Mouse (Mus musculus) T-cell, adult 2 months (primary cell): Measurements from ENCODE around the gene Dlg4.

Experiments
- DNase-seq: peaks from one replicate; pipeline ENCODE4 v3.0.0; 2022; ENCODE audit warnings: low spot score

The Dlg4 gene

DNA sequence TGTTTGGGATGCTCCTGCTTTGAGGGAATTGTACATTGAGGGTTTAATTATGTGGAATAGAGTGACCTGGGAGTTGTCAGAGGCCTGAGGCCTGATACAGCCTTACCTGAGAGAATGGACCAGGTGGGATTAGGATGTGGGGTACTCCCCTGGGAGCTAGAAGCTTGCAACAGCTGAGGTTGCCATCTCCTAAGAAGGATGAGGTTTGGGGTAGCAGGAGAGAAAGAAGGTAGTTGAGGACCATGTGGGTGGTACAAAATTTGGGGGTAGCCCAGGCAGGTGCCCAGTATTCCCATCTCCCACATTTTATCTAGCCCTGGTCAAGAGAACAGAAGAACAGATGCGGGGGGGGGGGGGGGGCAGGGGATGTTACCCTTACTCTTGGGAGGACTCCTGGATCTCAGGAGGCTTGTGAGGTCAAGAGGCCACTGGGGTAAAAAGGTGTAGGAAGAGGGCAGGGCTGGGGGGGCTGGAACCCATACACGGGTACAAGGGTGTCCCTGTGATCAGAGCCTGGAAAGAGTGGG lies 2.8 kb downstream of the Dlg4 start:
- DNase-seq = no peak

DNA sequence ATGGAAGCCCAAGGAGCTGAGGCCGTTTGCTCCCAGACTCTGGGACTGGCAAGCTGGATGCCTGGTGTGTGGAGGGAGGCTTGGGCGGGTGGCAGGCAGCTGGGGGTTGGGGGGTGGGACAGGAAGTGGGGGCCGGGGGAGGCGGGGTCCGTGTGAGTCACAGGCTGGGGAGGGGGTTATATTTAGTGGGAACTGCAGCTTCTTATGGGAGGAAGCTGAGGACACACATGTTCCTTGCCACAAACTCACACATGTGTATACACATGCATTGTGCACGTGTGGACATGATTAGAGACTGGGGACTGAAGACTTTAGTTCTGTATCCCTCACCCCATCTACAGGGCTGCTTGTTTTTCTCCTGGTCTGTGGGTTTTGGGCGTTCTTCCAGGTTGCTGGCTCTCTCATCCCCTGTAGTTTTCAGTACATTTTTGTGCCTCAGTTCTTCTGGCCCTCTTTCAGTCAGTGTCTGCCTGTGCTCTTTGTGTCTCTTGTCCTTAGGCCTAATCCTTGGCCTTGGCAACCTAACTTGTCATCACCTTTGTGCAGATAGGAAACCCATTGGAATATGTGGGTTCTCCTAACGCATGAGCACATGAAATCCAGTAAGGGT lies 3.4 kb downstream of the Dlg4 start:
- no peak for DNase-seq

DNA sequence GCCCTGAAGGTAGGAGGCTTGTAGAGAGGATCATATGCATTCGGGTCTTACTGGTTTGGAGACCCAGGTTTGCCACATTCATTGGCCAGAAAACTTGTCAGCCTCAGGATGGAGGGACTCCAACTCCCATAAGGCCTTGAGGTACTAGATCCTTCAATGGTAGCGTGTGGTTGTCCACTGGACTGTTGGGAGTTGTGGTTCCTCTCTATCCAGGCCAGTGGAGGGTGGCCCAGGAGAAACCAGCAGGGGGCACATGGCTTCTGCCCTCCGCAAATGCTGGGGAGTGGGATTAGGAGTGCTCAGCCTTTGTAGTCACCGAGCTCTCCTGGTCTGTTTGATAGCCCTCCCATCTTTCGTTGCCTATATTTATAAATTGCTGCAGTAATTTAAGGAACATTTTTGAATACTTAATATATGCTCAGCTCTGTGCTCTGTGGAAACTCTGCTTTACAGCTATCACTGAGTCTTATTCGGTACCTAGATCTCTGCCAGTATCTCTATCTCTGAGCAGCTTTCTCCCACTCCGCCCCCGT lies 4.1 kb downstream of the Dlg4 start:
- peak; percentile 73 for DNase-seq

DNA sequence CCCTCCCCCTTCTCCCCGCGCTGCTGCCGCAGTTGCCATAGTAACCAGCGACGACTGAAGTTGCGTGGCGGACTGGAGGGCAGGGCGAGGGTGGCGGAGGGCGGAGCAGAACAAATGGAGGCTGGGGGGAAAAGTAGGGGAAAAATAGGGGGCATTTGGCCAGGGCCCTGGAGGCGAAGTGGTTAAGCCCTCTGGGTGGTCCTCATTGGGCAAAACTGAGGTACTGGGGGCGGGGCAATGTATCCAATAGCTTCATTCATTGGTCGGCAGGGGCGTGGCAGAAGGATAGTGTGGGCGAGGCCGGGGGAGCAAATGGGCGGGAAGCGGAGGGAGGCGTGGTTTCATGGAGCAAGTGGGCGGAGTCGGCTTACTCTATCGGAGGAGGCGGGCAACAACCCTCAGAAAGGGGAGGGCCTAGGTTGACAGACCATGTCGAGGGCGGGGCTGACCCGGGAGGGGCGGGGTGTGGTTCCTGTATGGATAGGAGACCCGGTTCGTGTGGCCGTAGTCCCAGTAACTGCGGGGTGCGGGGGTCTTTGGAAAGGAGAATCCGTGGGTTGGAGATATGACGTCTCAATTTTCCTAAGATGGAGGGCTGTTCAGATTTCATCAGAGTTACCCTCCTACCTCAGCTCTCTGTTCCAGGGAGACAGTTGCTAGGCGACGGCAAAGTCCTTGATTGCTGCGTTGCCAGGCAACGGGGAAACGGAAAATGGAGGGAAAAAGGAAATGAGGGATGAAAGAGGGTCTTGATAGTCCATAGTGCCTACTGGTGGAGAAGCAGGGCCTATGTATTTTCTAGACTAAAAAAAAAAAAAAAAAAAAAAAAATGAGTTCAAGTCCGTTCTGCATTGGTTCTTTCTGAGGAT lies 4.8 kb downstream of the Dlg4 start:
- peak; percentile 92 for DNase-seq

DNA sequence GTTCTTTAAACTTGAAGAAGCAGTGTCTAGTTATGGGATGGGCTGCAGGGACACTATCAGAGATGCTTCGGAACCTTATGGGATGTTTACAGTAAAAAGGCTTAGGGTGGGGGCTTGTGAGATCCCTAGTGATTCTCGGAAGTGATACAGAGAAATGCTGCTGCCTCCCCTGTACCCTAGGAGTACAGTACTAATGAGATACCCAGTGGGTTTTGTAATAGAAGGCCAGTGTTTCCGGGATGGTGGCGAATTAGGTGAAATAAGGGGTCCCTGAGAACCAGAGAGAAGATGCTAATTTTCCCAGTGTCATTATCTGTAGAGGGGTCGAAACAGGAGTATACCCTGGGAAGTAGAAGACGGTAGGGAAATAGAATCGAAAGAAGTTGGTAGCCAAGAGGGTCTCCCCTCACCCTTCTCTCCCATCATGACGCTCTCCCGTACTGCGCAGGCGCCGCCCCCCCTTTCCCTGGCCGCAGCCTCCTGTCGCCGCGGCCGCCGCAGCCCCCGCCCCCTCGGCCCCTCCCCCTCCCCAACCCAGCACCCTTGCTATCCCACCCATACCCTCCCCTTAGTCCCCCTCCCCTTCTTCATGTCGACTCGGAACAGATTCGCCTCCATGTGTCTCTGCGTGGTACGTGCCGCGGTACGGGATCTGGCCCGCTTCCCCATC lies 6.9 kb downstream of the Dlg4 start:
- DNase-seq = no peak

DNA sequence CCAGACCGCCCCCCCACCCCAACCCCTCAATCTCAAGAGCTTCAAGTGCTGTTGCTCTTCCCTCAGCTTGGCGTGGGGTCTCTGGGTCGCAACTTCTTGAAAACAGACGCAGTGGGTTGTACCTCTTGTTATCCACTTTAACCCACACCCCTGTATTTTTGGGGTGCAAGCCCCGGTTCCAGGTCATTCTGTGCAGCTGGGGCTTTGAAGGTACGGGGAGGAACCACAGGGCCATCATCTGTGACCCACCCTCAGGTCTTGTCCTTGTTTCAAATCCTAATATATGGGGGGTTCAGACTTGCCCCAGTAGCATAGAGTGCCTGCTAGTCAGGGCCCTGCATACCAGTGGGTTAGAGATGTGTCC lies 7.4 kb downstream of the Dlg4 start:
- no peak for DNase-seq

DNA sequence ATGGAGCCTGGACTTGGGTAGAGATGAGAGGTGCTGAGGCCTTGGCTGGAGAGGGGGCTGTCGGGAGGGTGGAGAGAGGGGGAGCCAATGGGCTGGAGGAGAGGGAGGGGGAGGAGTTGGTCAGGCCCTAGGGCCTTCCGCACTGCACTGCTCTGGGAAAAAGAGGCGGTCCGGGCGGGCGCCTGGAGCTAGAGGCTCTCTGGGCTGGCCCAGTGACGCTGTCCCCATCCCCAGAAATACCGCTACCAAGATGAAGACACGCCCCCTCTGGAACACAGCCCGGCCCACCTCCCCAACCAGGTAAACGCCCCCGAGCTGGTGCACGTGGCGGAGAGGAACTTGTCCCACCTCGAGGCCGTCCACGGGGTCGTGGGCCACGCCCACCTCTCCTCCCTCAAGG lies 9.9 kb downstream of the Dlg4 start:
- DNase-seq = no peak

DNA sequence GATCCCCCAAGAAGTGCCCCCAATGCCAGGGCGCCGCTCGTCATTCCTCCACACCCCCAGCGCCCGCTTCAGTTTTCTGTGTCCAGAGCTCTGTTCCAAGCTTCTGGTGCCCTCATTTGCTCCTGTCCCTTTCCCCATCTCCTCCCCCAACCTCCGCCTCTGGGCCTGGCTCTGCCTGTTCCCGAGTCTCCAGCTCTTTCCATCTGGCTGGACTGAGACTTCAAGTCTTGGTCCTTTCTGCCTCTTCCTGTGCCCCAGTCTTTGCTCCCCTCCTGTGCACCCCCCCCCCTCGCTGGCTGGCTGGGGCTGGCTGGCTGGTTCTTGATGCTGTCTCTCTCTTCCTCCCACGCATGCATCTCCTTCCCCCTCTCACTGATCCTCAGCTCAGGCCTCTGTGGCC lies 10.7 kb downstream of the Dlg4 start:
- peak; percentile 50 for DNase-seq

DNA sequence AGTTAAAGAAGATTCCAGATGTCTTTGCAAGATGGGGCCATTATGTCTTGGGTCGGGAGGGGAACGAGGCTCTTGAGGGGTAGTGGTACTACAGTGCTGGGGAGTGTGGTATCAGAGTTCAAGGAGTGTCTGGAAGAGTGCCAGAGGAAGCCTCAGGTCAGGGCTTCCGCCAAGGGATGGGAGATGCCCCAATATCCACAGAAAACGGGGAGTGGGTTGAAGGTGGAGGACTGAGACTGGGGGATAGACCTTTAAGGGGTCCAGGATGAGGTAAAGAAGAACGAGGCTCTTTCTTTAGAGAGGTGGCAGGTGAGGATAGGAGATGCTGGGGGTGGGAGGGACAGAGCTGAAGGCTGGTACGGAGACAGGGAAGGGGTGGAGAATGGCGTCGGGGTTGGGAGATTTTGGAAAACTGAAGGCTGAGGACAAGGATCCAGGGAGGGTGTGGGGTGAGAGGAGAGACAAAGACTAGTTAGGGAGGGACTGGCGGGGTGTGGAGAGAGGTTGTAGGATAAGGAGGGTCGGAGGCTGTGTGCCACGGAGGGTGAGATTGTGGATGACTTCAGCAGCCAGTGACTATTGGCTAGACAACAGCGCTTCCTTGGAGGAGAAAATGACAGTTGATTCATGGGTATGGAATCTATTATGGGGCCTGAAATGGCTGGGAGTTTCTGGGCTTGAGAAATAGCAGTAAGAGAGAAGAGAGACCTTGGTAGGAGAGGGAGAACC lies 11.8 kb downstream of the Dlg4 start:
- no peak for DNase-seq

DNA sequence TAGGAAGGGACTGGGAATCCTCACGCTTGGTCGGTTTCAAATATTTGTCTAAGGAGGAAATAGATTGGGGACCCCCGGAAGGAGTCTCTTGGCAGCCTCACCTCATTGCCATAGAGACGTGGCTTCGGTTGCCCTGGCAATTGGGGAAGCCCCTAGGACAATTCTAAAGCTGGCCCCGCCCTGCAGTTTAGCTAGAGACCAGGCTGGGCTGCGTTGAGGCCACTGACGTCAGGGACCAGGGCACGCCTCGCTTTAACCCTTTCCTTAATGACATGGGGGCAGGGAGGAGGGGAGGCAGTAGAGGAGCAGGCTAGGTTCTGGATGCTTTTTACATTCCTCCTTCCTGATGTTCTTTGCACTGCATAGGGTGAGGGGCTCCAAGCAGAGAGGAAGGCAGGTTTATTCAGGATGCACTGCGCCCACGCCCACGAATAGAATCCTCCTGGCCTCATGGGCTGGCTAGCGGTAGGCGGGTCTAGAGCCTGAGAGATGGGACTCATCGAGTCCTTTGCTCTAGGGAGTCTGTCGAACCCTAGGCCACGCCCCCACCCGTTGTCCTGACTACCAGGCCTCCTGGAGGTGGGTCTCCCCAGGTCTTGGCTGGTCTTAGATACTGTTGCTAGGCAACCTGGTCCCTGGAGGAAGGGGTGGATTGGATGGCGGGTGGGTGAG lies 12.5 kb downstream of the Dlg4 start:
- DNase-seq = peak; percentile 93

DNA sequence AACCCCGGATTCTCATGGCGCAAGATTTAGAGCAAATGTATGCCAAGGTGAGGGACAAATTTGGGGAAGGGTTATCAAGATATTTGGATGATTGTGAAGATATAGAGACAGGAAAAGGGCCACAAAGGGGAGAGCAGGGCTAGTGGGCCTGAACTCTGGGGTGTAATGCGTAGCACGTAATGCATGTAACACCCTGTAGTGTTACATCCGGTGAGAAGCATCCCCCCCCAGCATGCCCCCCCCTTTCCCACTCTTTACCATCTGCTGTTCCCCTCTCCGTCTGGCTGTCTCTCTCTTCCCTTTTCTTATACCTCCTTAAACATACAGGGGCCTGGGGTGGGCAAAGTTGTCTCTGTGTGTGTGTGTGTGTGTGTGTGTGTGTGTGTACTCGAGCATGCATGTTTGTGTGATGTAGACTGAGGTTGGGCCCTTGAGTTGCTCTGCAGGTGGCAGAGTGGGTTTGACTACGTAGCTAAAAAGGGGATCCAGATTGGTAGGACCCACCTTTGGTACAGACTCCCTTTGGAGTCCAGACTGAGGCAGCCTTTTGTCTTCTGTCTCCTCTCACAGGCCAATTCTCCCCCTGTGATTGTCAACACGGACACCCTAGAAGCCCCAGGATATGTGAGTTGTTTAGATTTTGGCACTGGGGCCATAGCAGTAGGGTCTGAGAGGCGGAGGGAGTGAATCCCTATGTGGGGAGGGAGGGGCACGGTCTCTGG lies 13.2 kb downstream of the Dlg4 start:
- DNase-seq = no peak

DNA sequence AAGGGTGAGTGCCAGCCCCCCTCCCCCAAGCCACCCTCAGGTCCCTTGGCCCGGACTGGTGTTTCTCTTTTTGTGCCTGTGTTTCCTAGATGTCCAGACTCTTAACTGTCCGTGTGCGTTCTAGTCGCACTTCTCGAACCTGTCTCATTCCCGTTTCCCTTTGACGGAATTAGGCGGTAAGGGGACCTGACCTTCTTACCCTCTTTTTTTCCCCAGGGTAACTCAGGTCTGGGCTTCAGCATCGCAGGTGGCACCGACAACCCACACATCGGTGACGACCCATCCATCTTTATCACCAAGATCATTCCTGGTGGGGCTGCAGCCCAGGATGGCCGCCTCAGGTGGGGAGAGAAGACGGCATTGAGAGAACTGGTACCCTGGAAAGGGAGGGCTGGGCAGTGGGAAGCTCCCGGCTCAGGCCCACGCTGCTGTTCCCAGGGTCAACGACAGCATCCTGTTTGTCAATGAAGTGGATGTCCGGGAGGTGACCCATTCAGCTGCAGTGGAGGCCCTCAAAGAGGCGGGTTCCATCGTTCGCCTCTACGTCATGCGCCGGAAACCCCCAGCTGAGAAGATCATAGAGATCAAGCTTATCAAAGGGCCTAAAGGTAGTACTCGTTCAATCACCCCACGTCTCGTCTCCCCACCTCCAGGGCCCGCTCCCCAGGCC lies 14.0 kb downstream of the Dlg4 start:
- DNase-seq = no peak

DNA sequence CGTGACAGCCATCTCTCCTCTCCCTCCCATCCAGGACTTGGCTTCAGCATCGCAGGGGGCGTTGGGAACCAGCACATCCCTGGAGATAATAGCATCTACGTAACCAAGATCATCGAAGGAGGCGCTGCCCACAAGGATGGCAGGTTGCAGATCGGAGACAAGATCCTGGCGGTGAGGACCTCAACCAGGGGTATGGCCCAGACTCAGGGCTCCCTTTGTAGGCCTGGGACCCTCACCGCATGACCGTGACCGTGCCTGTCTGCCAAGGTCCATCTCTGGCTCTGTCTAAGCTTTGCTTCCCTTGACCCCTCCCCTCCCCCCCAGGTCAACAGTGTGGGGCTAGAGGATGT lies 14.6 kb downstream of the Dlg4 start:
- DNase-seq = no peak

DNA sequence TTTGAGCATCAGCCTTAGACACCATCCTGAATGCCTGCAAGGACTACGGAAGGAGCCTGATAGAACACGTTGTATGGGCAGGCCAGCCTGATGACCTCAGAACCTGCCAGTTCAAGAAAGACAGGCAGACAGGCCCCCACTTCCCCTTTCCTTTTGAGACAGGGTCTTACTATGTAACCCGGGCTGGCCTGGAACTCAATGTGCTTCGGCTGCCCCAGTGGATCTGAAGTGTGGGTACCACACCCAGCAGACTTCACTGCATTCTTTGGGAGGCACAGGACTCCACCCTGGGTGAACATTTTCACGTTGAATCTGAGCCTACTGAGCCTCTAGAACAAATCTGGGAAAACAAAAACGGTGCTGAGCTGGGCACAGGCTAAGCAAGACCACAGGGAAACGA lies 21.4 kb downstream of the Dlg4 start:
- no peak for DNase-seq

DNA sequence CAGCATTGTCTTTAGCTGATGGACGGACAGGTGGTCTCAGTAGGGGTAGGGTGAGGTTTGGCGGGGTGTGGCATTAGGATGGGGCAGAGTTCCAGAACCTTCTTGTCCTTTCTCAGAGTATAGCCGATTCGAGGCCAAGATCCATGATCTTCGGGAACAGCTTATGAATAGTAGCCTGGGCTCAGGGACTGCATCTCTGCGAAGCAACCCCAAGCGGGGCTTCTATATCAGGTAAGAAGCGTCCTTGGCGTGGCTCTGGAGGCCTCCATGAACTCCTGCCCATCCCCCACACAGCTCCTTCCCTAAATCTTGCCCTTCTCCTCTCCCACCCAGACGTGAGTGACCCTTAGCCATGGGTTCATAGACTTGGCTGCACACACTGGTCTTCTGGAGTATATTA lies 22.9 kb downstream of the Dlg4 start:
- no peak for DNase-seq

DNA sequence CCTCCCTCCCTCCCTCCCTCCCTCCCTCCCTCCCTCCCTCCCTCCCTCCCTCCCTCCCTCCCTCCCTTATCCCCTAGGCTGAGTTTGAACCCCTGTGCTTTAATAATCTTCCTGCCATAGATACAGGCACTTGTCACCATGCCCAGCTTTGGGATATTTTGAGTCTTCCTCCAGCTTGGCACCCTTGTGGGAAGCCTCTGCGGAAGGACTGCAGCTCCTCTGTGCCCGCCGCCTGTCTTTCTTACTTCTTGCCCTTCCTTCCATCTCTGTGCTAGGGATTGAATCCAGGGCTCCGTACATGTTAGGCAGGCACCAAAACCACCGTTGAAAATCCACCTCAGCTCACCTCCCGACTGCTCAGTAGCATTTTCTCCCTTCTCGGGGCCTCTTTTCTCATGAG lies 23.4 kb downstream of the Dlg4 start:
- DNase-seq = no peak

DNA sequence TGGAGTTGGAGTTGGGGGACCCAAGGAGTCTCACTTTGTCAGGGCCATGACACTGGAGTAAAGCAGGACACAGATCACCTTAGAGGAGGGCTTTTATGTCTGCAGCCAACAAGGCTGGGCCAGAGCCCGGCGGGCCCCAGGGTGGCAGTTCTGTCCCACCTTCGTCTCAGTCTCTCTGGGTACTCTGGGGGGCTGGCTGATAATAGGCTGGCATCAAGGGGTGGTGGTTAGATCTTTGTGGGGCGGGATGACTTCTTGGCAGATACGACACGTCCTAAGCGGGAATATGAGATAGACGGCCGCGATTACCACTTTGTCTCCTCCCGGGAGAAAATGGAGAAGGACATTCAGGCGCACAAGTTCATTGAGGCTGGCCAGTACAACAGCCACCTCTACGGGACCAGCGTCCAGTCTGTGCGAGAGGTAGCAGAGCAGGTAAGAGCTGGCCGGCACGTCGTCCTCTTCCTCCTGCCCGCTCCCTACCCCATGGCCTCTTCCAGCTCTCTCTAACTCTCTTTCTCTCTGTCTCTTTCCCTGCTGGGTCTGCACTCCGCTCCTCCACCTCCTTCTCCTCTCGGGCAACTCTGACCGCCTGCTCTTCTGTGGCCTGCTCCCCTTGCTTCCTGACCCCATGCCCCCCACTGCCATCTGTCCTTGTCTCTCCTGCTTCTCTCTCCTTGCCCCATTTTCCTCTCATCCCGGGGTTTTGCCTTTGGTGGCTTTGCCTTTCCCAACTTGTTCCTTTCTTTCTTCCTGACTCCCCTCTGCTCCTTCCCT lies 25.8 kb downstream of the Dlg4 start:
- no peak for DNase-seq

DNA sequence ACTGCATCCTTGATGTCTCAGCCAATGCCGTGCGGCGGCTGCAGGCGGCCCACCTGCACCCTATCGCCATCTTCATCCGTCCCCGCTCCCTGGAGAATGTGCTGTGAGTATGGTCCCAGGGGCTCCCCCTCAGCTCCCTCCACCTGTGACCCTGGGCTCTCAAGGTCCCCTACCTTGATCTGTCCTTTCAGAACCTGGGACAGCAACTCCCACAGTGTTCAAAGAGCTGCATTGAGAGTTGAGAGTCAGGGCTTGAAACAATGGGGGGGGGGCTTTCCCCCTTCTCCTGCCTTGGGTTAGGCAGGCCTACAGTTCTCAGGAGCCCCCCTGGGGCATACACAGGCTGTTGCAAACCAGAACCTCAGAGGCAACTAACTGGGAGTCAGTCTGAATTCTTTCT lies 26.9 kb downstream of the Dlg4 start:
- DNase-seq = no peak

DNA sequence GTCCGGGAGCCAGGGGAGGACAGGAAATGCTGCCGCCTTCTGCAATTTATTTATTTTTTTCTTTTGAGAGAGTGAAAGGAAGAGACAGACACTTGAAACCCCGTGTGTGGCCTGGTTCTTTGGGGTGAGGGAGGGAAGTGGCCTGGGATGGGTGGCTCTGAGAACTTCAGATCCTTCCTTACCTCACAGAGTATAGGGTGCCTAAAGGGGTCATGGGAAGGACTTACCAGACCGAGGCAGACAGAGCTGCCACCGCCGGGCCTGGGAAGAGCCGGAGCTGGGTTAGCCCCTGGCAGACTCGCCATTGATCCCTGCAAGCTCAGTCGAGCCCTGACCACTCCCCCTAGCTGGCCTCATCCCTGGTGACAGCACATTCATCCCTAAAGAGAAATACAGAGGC lies 28.7 kb downstream of the Dlg4 start:
- DNase-seq = no peak

DNA sequence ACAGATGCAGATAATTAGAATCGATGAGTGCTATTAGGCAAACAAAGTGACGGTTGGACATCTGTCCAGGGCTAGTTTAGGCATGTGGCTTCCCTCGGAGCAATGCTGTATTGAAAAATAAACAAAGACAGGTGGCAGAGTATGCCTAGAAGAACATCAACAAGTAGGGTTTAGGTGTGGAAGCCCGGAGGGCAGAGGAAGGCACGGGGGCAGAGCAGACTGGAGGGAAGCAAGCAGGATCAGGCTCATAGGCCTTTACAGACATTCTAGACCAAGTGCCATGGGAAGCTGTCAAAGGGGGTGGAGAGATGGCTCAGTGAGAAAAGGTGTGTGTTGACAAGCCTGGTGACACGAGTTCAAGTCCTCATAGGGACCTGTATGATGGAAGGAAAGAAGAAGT lies 32.6 kb downstream of the Dlg4 start:
- no peak for DNase-seq
